Mouse (Mus musculus) cerebellum, postnatal 36 days (tissue): Measurements from ENCODE around the gene Pgpep1.

Source experiments
- DNase-seq, 2 experiments: peaks; one replicate each; pipeline ENCODE4 v3.0.0; 2021 to 2022; ENCODE audit warnings: mixed read lengths in 2 of 2

Gene Pgpep1

GRCm38 (mm10) chr8:70607603-70607897 is 52.6 kb downstream of the Pgpep1 start:
- peak in 1 of 2 experiments; percentile 13 for DNase-seq

GRCm38 (mm10) chr8:70606780-70607602 is 53.2 kb downstream of the Pgpep1 start:
- DNase-seq: no peak

GRCm38 (mm10) chr8:70605871-70606779 is 54.1 kb downstream of the Pgpep1 start:
- DNase-seq: no peak

GRCm38 (mm10) chr8:70604558-70604957 is 55.6 kb downstream of the Pgpep1 start:
- no peak for DNase-seq

- DNase-seq: no peak
Measured at GRCm38 (mm10) chr8:70602139-70602811, 57.9 kb downstream of the Pgpep1 start.

- DNase-seq: peak; percentile 70 to 84
Measured at GRCm38 (mm10) chr8:70601271-70601649, 58.9 kb downstream of the Pgpep1 start.

DNA sequence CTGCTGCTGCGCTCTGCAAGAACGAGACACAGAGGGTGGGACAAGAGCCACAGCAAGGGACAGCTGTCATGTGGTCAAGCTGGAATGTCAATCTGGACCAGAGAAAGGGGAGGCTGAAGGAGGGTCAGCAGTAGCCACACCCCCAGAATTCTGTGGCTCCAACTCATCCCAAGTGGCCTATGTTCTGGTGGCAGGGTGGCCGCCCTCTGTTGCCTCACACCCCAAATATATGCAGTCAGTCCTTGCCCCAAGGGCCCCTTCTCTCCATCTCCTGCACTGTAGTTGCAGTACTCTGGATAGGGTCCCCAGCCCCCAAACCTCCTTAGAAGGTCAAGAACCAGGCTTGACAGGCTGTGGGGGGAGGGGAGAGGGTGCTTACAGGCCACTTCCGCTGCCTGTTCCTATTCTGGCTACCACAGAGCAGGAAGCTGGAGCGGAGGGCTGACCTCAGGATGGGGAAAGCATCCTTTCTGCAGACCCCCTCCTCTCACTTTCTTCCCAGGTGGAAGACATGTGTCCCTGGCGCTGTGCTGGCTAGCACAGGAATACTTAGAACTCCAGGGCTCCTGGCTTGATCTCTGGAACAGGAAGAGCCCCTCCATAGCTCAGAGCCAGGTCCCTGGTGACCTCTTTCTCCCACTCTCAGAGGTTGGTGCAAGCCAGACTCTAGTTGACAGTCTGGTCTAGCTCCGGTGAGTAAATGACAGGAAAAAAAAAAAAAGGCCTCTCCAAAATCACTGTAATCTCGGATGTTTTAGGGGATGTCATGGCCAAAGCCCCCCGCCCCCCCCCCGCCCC is 59.5 kb downstream of the Pgpep1 start:
- DNase-seq: no peak

- DNase-seq: no peak
Measured at GRCm38 (mm10) chr8:70599507-70600290, 60.5 kb downstream of the Pgpep1 start.

GRCm38 (mm10) chr8:70598722-70599121 is 61.5 kb downstream of the Pgpep1 start:
- peak in 1 of 2 experiments; percentile 9 for DNase-seq

GRCm38 (mm10) chr8:70598283-70598682 is 61.9 kb downstream of the Pgpep1 start:
- peak; percentile 92 for DNase-seq

- DNase-seq: peak in 1 of 2 experiments; percentile 34
Measured at GRCm38 (mm10) chr8:70597417-70598272, 62.5 kb downstream of the Pgpep1 start.

GRCm38 (mm10) chr8:70596775-70597416 is 63.3 kb downstream of the Pgpep1 start:
- DNase-seq: peak; percentile 67 to 73
